Mouse (Mus musculus) liver, embryonic 12.5 days (tissue): ENCODE data around the gene Prdm16. TPM values are rescaled to one million over a fixed set of nuclear protein-coding genes. Genes with fewer than 3 reads are reported as not detected.

Experiments used
- ATAC-seq: fragments of 200-750 bp; cut with Nextera tagmentation; 2 replicates; pipeline ENCODE4 v1.8.0; 2017; ENCODE audit warnings: moderate number of reproducible peaks, mild to moderate bottlenecking, moderate library complexity
- H3K27ac ChIP-seq: fragments of 300-500 bp; sonication (generic); 2 replicates; pipeline ENCODE4 v1.5.1; 2016; ENCODE audit warnings: mild to moderate bottlenecking
- H3K27me3 ChIP-seq: fragments of 300-500 bp; sonication (generic); replicated peaks from 2 replicates; pipeline ENCODE4 v1.6.1; 2016; ENCODE audit warnings: mild to moderate bottlenecking, moderate library complexity
- H3K36me3 ChIP-seq: fragments of 300-500 bp; sonication (generic); 2 replicates; pipeline ENCODE4 v1.6.1; 2016; ENCODE audit warnings: mild to moderate bottlenecking, moderate library complexity
- H3K4me1 ChIP-seq: fragments of 300-500 bp; sonication (generic); 2 replicates; pipeline ENCODE4 v1.6.1; 2016
- H3K4me2 ChIP-seq: fragments of 300-500 bp; sonication (generic); 2 replicates; pipeline ENCODE4 v1.6.1; 2016; ENCODE audit warnings: mild to moderate bottlenecking, moderate library complexity
- H3K4me3 ChIP-seq: fragments of 300-500 bp; sonication (generic); 2 replicates; pipeline ENCODE4 v1.5.1; 2016; ENCODE audit warnings: mild to moderate bottlenecking, moderate library complexity
- H3K9ac ChIP-seq: fragments of 300-500 bp; sonication (generic); 2 replicates; pipeline ENCODE4 v1.6.1; 2016; ENCODE audit warnings: mild to moderate bottlenecking, moderate library complexity
- H3K9me3 ChIP-seq: fragments of 300-500 bp; sonication (generic); replicated peaks from 2 replicates; pipeline ENCODE4 v1.6.1; 2016; ENCODE audit warnings: mild to moderate bottlenecking, moderate library complexity
- WGBS: fragments of 180-500 bp; shearing (Covaris S2); methylation state at CpG from one replicate; pipeline ENCODE4 v1.1.7; 2016; ENCODE audit not compliant: insufficient replicate concordance; 5-methylcytosine and 5-hydroxymethylcytosine counted together
- polyA plus RNA-seq: library from polyadenylated mRNA; unstranded; fragments of >200 nt; fragmentation: Nextera tagmentation; extraction: Ambion mirVana; gene quantifications from 2 replicates; pipeline ENCODE4 v1.2.1, GENCODE M21; 2016

Prdm16 gene
- polyA plus RNA-seq, 1 experiment from 2014 or later, result 2.4 TPM

GRCm38 (mm10) chr4:154420749-154421148 is 215.9 kb downstream of the Prdm16 start:
- no peak overlapping the region for H3K27ac ChIP-seq

GRCm38 (mm10) chr4:154419766-154420165 is 216.9 kb downstream of the Prdm16 start:
- ATAC-seq, result no peak
- no peaks in the 10 kb centered on the region for H3K36me3 ChIP-seq

More at GRCm38 (mm10) chr4:154420749-154421148, 215.9 kb downstream of the Prdm16 start:
- Histone ChIP-seq H3K27me3 (peaks cover 17% of the 10 kb centered on the region; the same call in 1 of the 2 replicates), H3K4me2 (no peak overlapping the region), H3K36me3 (no peaks in the 10 kb centered on the region), H3K9me3 (no peaks in the 10 kb centered on the region), H3K4me1 (peaks cover 8% of the 10 kb centered on the region; the same call in 1 of the 2 replicates), H3K4me3 (no peak overlapping the region), H3K9ac (no peak overlapping the region)
- WGBS, result 81% methylated on average over 17 of the region's 17 CpGs
- no peak for ATAC-seq

GRCm38 (mm10) chr4:154418993-154419392 is 217.7 kb downstream of the Prdm16 start:
- no peak for ATAC-seq
- Histone ChIP-seq H3K4me2 (no peak overlapping the region), H3K9me3 (no peaks in the 10 kb centered on the region), H3K4me3 (no peak overlapping the region), H3K36me3 (no peaks in the 10 kb centered on the region), H3K27me3 (peaks cover 10% of the 10 kb centered on the region; the same call in 1 of the 2 replicates), H3K27ac (peak overlapping the region; percentile 52; the same call in 1 of the 2 replicates), H3K9ac (no peak overlapping the region), H3K4me1 (peaks cover 8% of the 10 kb centered on the region; the same call in 1 of the 2 replicates)
- 19% methylated on average over 2 of the region's 2 CpGs for WGBS

More at GRCm38 (mm10) chr4:154419766-154420165, 216.9 kb downstream of the Prdm16 start:
- H3K4me2 ChIP-seq, result no peak overlapping the region
- 59% methylated on average over 4 of the region's 4 CpGs for WGBS
- no peak overlapping the region for H3K9ac ChIP-seq
- H3K27ac ChIP-seq, result no peak overlapping the region
- peaks cover 8% of the 10 kb centered on the region; the same call in 1 of the 2 replicates for H3K4me1 ChIP-seq
- H3K9me3 ChIP-seq, result no peaks in the 10 kb centered on the region
- peaks cover 13% of the 10 kb centered on the region; the same call in 1 of the 2 replicates for H3K27me3 ChIP-seq
- no peak overlapping the region for H3K4me3 ChIP-seq

- WGBS, result 50% methylated on average over 4 of the region's 4 CpGs
- ATAC-seq, result peak; percentile 58
- Histone ChIP-seq H3K9ac (no peak overlapping the region), H3K27me3 (peaks cover 8% of the 10 kb centered on the region; the same call in 1 of the 2 replicates), H3K4me3 (no peak overlapping the region), H3K4me2 (no peak overlapping the region), H3K27ac (peak overlapping the region; percentile 56), H3K4me1 (peaks cover 7% of the 10 kb centered on the region; the same call in 1 of the 2 replicates), H3K36me3 (no peaks in the 10 kb centered on the region), H3K9me3 (no peaks in the 10 kb centered on the region)
Observed at GRCm38 (mm10) chr4:154418327-154418744, 218.3 kb downstream of the Prdm16 start.

- Histone ChIP-seq H3K9ac (no peak overlapping the region), H3K36me3 (no peaks in the 10 kb centered on the region), H3K4me1 (no peaks in the 10 kb centered on the region), H3K4me2 (no peak overlapping the region), H3K27me3 (no peaks in the 10 kb centered on the region; the same call in 1 of the 2 replicates), H3K27ac (no peak overlapping the region), H3K4me3 (no peak overlapping the region), H3K9me3 (no peaks in the 10 kb centered on the region)
- 60% methylated on average over 6 of the region's 6 CpGs for WGBS
- no peak for ATAC-seq
Observed at GRCm38 (mm10) chr4:154416728-154417127, 219.9 kb downstream of the Prdm16 start.

- no peak overlapping the region for H3K27ac ChIP-seq
- H3K4me2 ChIP-seq, result no peak overlapping the region
- H3K4me3 ChIP-seq, result no peak overlapping the region
- H3K36me3 ChIP-seq, result no peaks in the 10 kb centered on the region
- no peak for ATAC-seq
- H3K4me1 ChIP-seq, result peaks cover 6% of the 10 kb centered on the region; the same call in 1 of the 2 replicates
- H3K9me3 ChIP-seq, result no peaks in the 10 kb centered on the region
- H3K27me3 ChIP-seq, result no peaks in the 10 kb centered on the region
- WGBS, result 35% methylated on average over 4 of the region's 4 CpGs
- H3K9ac ChIP-seq, result no peak overlapping the region
Observed at GRCm38 (mm10) chr4:154414885-154415284, 221.8 kb downstream of the Prdm16 start.

GRCm38 (mm10) chr4:154410559-154410958 is 226.1 kb downstream of the Prdm16 start:
- 45% methylated on average over 8 of the region's 8 CpGs for WGBS

GRCm38 (mm10) chr4:154409841-154410240 is 226.8 kb downstream of the Prdm16 start:
- WGBS, result 60% methylated on average over 10 of the region's 10 CpGs
- H3K27ac ChIP-seq, result no peak overlapping the region
- peaks cover 14% of the 10 kb centered on the region for H3K4me1 ChIP-seq
- no peaks in the 10 kb centered on the region for H3K9me3 ChIP-seq
- H3K4me2 ChIP-seq, result no peak overlapping the region
- H3K4me3 ChIP-seq, result no peak overlapping the region
- no peak for ATAC-seq
- no peaks in the 10 kb centered on the region for H3K36me3 ChIP-seq
- peaks cover 7% of the 10 kb centered on the region; the same call in 1 of the 2 replicates for H3K27me3 ChIP-seq
- H3K9ac ChIP-seq, result no peak overlapping the region

More at GRCm38 (mm10) chr4:154410559-154410958, 226.1 kb downstream of the Prdm16 start:
- no peak overlapping the region for H3K4me2 ChIP-seq
- H3K9me3 ChIP-seq, result no peaks in the 10 kb centered on the region
- H3K4me1 ChIP-seq, result peaks cover 14% of the 10 kb centered on the region
- H3K27ac ChIP-seq, result no peak overlapping the region
- no peaks in the 10 kb centered on the region for H3K36me3 ChIP-seq
- H3K4me3 ChIP-seq, result no peak overlapping the region
- ATAC-seq, result 0 out of 2 replicates have a peak, but pooled peaks have one; percentile 25
- peaks cover 7% of the 10 kb centered on the region; the same call in 1 of the 2 replicates for H3K27me3 ChIP-seq
- no peak overlapping the region for H3K9ac ChIP-seq

- H3K36me3 ChIP-seq, result no peaks in the 10 kb centered on the region
- H3K4me1 ChIP-seq, result peaks cover 14% of the 10 kb centered on the region
- no peak overlapping the region for H3K27ac ChIP-seq
- no peak overlapping the region for H3K4me2 ChIP-seq
- ATAC-seq, result no peak
- whole genome bisulfite sequencing, result 47% methylated on average over 19 of the region's 19 CpGs
- no peaks in the 10 kb centered on the region for H3K9me3 ChIP-seq
- no peak overlapping the region for H3K9ac ChIP-seq
- peaks cover 7% of the 10 kb centered on the region; the same call in 1 of the 2 replicates for H3K27me3 ChIP-seq
- no peak overlapping the region for H3K4me3 ChIP-seq
Observed at GRCm38 (mm10) chr4:154409237-154409721, 227.4 kb downstream of the Prdm16 start.

GRCm38 (mm10) chr4:154402948-154403347 is 233.7 kb downstream of the Prdm16 start:
- H3K27me3 ChIP-seq, result peaks cover under 1% of the 10 kb centered on the region; the same call in 1 of the 2 replicates
- no peak overlapping the region for H3K4me2 ChIP-seq
- H3K9me3 ChIP-seq, result no peaks in the 10 kb centered on the region
- no peak overlapping the region for H3K4me3 ChIP-seq
- WGBS, result 42% methylated on average over 4 of the region's 4 CpGs
- H3K27ac ChIP-seq, result no peak overlapping the region
- ATAC-seq, result no peak
- H3K4me1 ChIP-seq, result peaks cover 30% of the 10 kb centered on the region
- H3K9ac ChIP-seq, result no peak overlapping the region
- H3K36me3 ChIP-seq, result no peaks in the 10 kb centered on the region

- no peak overlapping the region for H3K27ac ChIP-seq
- no peak overlapping the region for H3K4me2 ChIP-seq
- no peak overlapping the region for H3K4me3 ChIP-seq
- 43% methylated on average over 10 of the region's 10 CpGs for WGBS
- H3K36me3 ChIP-seq, result no peaks in the 10 kb centered on the region
- no peaks in the 10 kb centered on the region for H3K27me3 ChIP-seq
- H3K9ac ChIP-seq, result no peak overlapping the region
- peaks cover 30% of the 10 kb centered on the region for H3K4me1 ChIP-seq
- ATAC-seq, result no peak
- H3K9me3 ChIP-seq, result no peaks in the 10 kb centered on the region
Observed at GRCm38 (mm10) chr4:154401982-154402932, 234.4 kb downstream of the Prdm16 start.

- Histone ChIP-seq H3K27me3 (no peaks in the 10 kb centered on the region), H3K9me3 (no peaks in the 10 kb centered on the region), H3K4me2 (no peak overlapping the region), H3K27ac (no peak overlapping the region), H3K4me1 (peaks cover 30% of the 10 kb centered on the region), H3K36me3 (no peaks in the 10 kb centered on the region), H3K4me3 (no peak overlapping the region), H3K9ac (no peak overlapping the region)
- ATAC-seq, result 0 out of 2 replicates have a peak, but pooled peaks have one; percentile 8
- 49% methylated on average over 5 of the region's 5 CpGs for WGBS
Observed at GRCm38 (mm10) chr4:154401379-154401778, 235.3 kb downstream of the Prdm16 start.
